Mouse (Mus musculus) G1E (cell line): ENCODE measurements around the gene Syce1l. TPM values are rescaled to one million over a fixed set of nuclear protein-coding genes. Genes with fewer than 3 reads are reported as not detected.

ENCODE experiments used
- ATAC-seq: 2 replicates; pipeline ENCODE4 v1.8.0; 2016; ENCODE audit warnings: mild to moderate bottlenecking; ENCODE audit not compliant: insufficient number of reproducible peaks, poor library complexity, low FRiP score, severe bottlenecking; ENCODE audit errors: extremely low read depth
- DNase-seq: peaks from one replicate; pipeline ENCODE4 v3.0.0; 2012; ENCODE audit warnings: low spot score
- H3K27me3 ChIP-seq: 2 replicates; pipeline ENCODE4 v1.6.1; 2012; ENCODE audit warnings: mild to moderate bottlenecking, low read length, inconsistent platforms; ENCODE audit not compliant: insufficient read depth
- H3K36me3 ChIP-seq: replicated peaks from 2 replicates; pipeline ENCODE3; 2012; ENCODE audit warnings: mild to moderate bottlenecking, inconsistent platforms
- H3K4me1 ChIP-seq: 2 replicates; pipeline ENCODE4 v1.6.1; 2012; ENCODE audit warnings: low read depth, low read length, inconsistent platforms, mixed read lengths; ENCODE audit not compliant: insufficient read depth
- H3K4me3 ChIP-seq: 2 replicates; pipeline ENCODE4 v1.5.1; 2012; ENCODE audit warnings: low read depth, mild to moderate bottlenecking, inconsistent platforms, low read length, moderate library complexity, mixed read lengths
- H3K9me3 ChIP-seq: replicated peaks from 2 replicates; pipeline ENCODE4 v1.6.1; 2012; ENCODE audit warnings: inconsistent platforms
- CTCF ChIP-seq: IDR thresholded peaks from 2 replicates; pipeline ENCODE4 v1.5.1; 2012; ENCODE audit warnings: low read depth, low read length, inconsistent platforms, mixed read lengths
- GATA1 ChIP-seq: IDR thresholded peaks from 2 replicates; pipeline ENCODE4 v1.6.1; 2012; ENCODE audit warnings: borderline replicate concordance, low read length, inconsistent platforms, mixed read lengths
- GATA2 ChIP-seq: IDR thresholded peaks from 2 replicates; pipeline ENCODE4 v1.6.1; 2012; ENCODE audit warnings: low read depth, low read length, inconsistent platforms, borderline replicate concordance
- POLR2AphosphoS5 ChIP-seq: IDR thresholded peaks from 2 replicates; pipeline ENCODE4 v1.6.1; 2012; ENCODE audit warnings: low read depth, low read length, inconsistent platforms; ENCODE audit not compliant: insufficient replicate concordance
- TAL1 ChIP-seq: conservative IDR thresholded peaks from 2 replicates; pipeline ENCODE4 v1.6.1; 2012; ENCODE audit warnings: low read depth, low read length, inconsistent platforms, mixed read lengths
- polyA plus RNA-seq: library from polyadenylated mRNA; stranded (reverse); fragments of >175 nt; gene quantifications from 2 replicates; pipeline ENCODE4 v1.2.3, GENCODE M21; 2012
- total RNA-seq, 2 experiments: library from RNA; stranded (forward) in 1 of 2; stranded (reverse) in 1 of 2; fragments of 200-1000 nt in 1 of 2; fragments of >200 nt in 1 of 2; fragmentation: Nextera tagmentation in 1 of 2; gene quantifications; 2 replicates each; pipeline ENCODE4 v1.2.3; 2014 to 2017

Syce1l gene
- total RNA-seq (2014; fragmentation: Nextera tagmentation) (not detected in 2 replicates), total RNA-seq (2017) (not detected in 2 replicates), polyA plus RNA-seq (0.12 TPM in 1 of 2 replicates, not detected in the other)

DNA sequence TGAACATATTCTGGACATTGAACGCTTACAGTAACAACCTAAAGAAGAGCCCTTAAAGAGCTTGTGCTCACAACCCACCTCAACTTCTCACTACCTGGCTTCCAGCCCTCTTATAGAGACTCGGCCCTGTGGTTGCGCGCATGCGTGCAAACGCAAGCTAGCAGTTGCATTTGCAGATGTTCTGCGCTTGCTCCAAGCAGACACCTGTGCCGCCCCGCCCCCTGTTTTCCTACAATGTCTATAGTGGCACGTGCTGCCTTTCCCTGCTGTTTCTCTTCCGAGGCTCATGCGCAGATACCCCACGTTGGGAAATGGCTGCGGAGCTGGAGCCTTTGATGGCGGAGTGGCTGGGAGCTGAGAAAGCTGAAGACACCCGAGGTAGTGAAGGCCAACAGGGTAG, at the start of gene Syce1l:
TSS of gene Syce1l (plus strand) at position 288 of the 400 bp plus-strand sequence.
- DNase-seq, result no peak
- no peak for TF ChIP-seq GATA1
- no peak for TF ChIP-seq CTCF
- TF ChIP-seq GATA2, result no peak
- no peak for TF ChIP-seq TAL1
- TF ChIP-seq POLR2AphosphoS5, result no peak
- Histone ChIP-seq H3K27me3 (no peaks in the 10 kb centered on the region), H3K36me3 (peaks cover 60% of the 10 kb centered on the region), H3K9me3 (no peaks in the 10 kb centered on the region), H3K4me1 (peaks cover 6% of the 10 kb centered on the region; the same call in 1 of the 2 replicates), H3K4me3 (no peak within 1 kb of the TSS)
- ATAC-seq, result no peak

DNA sequence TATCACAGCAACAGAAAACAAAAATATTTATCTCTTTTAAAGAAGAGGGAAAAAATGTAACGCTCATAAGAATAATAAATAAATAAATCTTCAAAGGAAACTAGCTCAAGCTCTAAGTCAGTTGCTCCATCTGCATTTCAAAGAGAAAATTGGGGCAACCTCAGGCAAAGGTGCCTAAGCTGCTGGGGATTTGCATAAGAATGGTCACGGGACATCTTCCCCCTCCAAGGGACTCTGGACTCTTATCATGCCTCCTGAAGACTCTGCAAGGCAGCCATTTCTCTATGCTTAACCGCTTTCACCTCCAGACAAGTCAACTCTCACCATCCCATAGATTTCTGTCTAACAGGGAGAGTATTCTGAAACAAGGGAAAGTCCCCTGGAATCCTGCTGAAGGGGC, 44.6 kb upstream of the Syce1l start:
- TF ChIP-seq GATA2 (no peak), GATA1 (no peak), TAL1 (no peak)
- Histone ChIP-seq H3K4me3 (no peak overlapping the region), H3K36me3 (no peaks in the 10 kb centered on the region), H3K4me1 (no peaks in the 10 kb centered on the region), H3K9me3 (peaks cover 26% of the 10 kb centered on the region), H3K27me3 (no peaks in the 10 kb centered on the region)
- DNase-seq, result no peak
- no peak for ATAC-seq

DNA sequence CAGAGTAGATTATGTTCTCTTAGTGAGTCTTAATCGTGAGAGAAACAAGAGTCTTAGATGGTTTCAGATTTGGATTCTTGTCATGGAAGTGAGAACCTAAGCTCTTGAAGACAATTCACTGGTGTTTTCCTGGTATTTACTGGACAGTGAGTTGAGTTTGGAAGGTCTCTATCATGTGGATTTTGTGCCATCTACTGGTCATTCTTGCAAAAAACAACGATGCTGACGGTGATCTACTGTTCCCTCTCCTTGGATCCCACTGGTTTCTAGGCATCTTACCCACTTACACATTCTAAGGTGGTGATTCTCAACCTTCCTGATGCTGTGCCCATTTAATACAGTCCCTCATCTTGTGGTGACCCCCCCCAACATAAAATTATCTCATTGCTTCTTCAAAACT, 10.4 kb upstream of the Syce1l start:
- Histone ChIP-seq H3K27me3 (no peaks in the 10 kb centered on the region), H3K9me3 (no peaks in the 10 kb centered on the region), H3K4me3 (no peak overlapping the region), H3K4me1 (peaks cover 25% of the 10 kb centered on the region), H3K36me3 (peaks cover 6% of the 10 kb centered on the region)
- DNase-seq (peak; percentile 11), ATAC-seq (no peak)
- TF ChIP-seq POLR2AphosphoS5 (no peak), TAL1 (no peak), GATA2 (no peak), CTCF (no peak), GATA1 (no peak)

DNA sequence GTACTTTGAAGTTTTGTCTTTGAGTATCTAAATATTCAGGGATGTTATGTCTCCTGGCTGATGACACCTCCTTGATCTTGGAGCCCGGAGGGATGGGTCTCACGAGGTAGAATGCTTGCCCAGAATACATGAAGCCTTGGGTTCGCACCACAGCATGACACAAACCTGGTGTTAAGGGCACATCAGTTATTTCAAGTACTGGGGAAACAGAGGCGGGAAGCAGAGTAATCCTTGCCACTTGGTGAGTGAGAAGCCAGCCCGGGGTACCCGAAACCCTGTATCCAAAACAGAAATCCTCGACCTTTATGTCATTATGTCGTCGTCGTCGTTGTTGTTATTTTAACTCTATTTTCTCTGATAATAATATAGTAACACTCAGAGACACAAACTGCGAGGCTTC, 8.9 kb upstream of the Syce1l start:
- Histone ChIP-seq H3K4me1 (peaks cover 34% of the 10 kb centered on the region), H3K36me3 (peaks cover 21% of the 10 kb centered on the region), H3K27me3 (no peaks in the 10 kb centered on the region), H3K9me3 (no peaks in the 10 kb centered on the region), H3K4me3 (peak overlapping the region; percentile 86; the same call in 1 of the 2 replicates)
- TF ChIP-seq POLR2AphosphoS5, result no peak
- no peak for TF ChIP-seq GATA2
- no peak for TF ChIP-seq TAL1
- DNase-seq (no peak), ATAC-seq (no peak)

DNA sequence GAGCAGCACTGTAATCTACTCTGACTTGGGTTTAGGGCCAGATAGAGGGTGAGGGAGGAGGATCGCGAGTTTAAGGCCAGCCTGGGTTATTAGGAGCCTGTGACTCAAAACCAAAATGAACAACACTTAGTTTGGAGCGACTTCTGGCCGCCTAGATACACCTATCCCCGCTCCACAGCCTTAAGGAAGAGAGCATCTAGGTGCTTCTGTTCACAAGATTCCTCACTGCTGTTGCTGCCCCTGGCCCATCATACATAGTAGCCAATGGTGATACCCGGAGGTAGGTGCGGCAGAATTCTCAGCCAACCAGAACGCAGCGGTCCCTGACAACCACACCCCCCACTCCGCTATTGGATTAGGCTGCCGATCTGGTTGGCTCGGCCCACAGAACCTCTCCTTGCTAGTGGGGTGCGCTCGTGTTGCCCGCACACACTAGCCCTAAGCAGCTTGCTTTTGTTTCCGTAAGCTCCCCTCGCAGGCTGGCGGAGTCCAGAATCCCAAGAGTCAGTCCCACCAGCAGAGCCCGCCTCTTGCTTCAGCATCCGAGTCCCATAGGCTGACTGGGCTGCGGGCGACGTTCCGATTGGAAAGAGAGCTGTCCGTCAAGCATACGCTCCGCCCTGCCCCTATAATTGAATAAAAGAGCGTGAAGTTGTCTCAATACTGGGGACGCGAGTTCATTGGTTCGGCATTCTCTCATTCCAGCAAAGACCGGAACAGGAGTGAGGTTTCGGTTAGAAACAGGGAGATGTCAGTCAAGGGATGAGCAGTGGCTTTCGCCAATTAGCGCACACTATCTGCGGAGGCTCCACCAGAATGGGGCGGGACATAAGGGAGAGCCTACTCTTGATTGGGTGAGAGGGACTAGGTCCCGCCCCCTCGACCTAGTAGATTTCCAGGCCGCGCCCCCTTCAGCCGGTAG, 8.1 kb upstream of the Syce1l start, which contains the start of gene Mon1b:
TSS of gene Mon1b (plus strand) at position 918 of the 922 bp plus-strand sequence.
- no peaks in the 10 kb centered on the region for H3K9me3 ChIP-seq
- DNase-seq (peak; percentile 94), ATAC-seq (peak; percentile 78)
- no peaks in the 10 kb centered on the region for H3K27me3 ChIP-seq
- H3K4me3 ChIP-seq, result peak within 1 kb of the TSS; percentile 86
- H3K36me3 ChIP-seq, result peaks cover 29% of the 10 kb centered on the region
- H3K4me1 ChIP-seq, result peaks cover 34% of the 10 kb centered on the region
- TF ChIP-seq POLR2AphosphoS5, result no peak
- no peak for TF ChIP-seq CTCF
- TF ChIP-seq GATA2, result no peak

DNA sequence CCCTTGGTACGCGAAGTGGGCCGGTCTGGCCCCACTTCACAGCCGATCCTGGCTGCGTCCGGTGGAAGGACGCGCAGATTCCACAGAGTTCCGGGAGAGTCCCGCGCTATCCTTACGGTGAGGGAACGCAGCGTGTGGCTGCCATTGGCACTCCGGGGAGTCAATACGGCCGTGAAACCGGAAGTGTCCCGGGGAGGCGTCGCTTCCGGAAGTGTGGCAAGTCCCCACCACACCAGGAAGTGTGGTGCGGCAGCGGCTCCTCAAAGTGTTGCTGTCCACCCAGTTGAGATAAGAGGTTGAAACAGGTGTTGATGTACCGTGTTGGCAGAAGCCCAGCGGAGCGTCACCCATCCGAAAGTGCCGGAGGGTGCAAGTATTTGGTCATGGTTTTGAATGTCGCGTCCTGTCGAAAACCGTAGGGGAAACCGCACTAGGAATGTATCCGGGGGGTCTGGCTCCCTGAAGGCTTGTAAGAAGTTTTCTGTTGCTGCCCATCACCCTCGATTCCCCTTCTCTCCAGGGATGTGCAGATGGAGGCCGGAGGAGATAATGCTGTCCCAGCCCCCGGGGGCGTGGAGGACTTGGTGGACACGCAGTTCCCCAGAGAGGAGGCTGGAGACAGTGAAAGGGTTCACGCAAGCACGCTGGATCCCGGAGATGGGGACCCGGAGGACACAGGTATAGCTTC, 7.3 kb upstream of the Syce1l start:
- Histone ChIP-seq H3K9me3 (no peaks in the 10 kb centered on the region), H3K27me3 (no peaks in the 10 kb centered on the region), H3K4me3 (peak overlapping the region; percentile 86), H3K36me3 (peaks cover 36% of the 10 kb centered on the region), H3K4me1 (peaks cover 34% of the 10 kb centered on the region)
- ATAC-seq (peak; percentile 48), DNase-seq (peak; percentile 86)
- TF ChIP-seq CTCF, result no peak
- TF ChIP-seq GATA2, result no peak
- no peak for TF ChIP-seq POLR2AphosphoS5
- no peak for TF ChIP-seq TAL1
- TF ChIP-seq GATA1, result no peak
